Mouse (Mus musculus) adrenal gland, adult 8-10 months (tissue): ENCODE data around the gene Mrtfb. TPM values are rescaled to one million over a fixed set of nuclear protein-coding genes. Genes with fewer than 3 reads are reported as not detected.

Experiments
- DNase-seq: peaks from one replicate; pipeline ENCODE4 v3.0.0; 2022
- total RNA-seq, 4 experiments: library from RNA; stranded (reverse); gene quantifications; 2 replicates each; pipeline ENCODE4 v1.2.4; 2022

The Mrtfb gene
- total RNA-seq, 4 experiments from 2014 or later: 34.6 to 58.6 (median 46.5) TPM

DNA sequence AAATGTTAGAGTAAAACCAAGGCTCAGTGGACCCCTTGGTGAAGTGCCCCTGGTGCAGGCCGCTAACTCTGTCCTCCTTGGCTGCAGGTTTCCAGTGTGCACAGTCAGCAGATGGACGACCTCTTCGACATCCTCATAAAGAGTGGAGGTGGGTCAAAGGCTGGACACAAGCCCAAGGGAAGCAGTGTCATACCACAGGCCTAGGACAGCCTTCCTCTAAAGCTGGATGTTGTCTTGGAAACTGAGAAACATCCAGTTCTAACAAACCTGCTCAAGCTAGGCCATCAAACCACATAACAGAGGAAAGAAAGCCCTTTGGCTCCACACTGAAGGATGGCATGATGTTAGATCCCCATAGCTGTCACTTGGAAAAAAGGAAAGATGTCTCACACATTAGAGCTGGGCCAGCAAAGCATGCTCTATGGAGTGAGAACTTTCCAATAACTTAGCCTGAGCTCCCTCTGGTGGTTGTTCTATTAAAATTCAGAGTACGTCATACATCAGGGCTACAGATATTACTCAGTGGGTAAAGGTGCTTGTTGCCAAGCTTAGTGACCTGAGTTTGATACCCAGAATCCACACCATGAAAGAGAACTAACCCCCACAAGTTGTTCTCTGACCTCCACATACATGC lies 153.4 kb downstream of the Mrtfb start:
- DNase-seq: no peak

- DNase-seq: no peak
Observed at GRCm38 (mm10) chr16:13410760-13411159, 154.5 kb downstream of the Mrtfb start.

DNA sequence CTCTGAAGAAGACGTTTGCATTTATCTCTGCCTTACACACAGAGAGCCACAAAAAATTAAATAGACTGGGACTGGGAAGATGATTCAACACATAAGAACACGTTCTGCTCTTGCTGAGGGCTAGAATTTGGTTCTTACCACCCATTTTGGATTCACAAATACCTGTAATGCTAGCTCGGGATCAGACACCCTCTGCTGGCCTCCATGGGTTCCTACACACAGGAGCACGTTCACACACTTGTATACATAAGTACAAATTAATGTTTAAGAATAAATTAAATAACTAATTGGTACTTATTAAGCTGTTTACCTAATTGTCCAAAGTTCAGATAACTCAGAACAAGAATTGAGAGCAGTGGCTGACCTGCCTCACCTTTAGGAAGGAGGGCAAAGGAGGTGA lies 155.2 kb downstream of the Mrtfb start:
- DNase-seq: no peak

DNA sequence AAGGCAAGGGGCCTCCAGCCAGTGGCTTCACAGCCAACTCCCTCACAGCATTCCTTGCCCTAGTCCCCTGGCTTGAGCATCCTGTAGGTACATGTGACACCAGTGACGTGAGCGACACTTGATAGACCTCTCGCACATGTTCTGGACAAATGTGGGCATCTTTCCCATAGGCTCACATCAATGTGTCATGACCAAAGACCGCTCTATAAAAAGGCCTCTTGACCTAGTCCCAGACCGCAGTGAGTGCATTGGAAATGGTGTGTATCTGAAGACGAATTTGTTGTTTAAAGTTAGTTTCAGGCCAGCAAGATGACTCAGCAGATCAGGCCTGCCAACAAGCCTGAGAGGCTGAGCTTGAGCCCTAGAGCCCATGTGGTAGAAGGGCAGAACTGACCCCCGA lies 158.3 kb downstream of the Mrtfb start:
- DNase-seq: no peak

GRCm38 (mm10) chr16:13414972-13415371 lies 158.7 kb downstream of the Mrtfb start:
- no peak for DNase-seq

DNA sequence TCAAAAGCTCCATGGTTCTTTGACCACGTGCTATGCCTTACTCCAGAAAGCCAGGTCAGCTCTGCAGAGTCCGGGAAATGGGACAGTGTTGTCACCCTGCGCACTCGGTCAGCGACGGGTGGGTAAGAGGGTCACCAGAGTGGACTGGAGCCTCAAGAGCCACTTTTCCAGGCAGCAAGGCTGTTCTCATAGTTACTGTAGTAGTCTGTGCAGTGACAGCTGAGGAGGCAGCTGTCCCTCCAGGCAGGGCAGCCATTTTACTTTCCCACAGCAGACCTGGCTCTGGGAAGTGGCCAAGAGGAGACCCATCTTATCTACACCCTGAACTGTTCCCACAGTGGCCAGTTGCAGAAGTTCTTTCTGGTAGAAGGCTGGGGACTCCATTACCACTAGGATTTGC lies 159.2 kb downstream of the Mrtfb start:
- DNase-seq: no peak

- no peak for DNase-seq
Observed at GRCm38 (mm10) chr16:13416465-13416864, 160.2 kb downstream of the Mrtfb start.

DNA sequence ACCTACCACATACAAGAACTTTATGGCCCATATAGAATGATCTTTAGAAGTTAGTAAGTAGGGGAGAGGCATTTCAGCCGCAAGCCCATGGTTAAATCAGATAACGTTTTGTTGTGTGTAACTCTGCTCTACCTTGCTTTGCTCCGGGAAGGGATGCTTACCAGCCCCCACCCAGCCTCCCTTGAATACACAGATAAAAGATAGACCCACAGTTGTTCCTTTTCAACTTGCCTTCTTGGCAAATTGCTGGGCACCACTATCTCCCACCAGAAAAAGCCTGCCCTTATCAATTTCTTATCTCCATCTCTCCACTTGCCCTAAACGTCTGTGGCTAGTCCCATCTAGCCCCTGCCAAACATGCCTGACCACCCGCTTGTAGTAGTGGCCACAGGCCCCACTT lies 161.6 kb downstream of the Mrtfb start:
- DNase-seq: no peak

GRCm38 (mm10) chr16:13419752-13420151 lies 163.5 kb downstream of the Mrtfb start:
- no peak for DNase-seq

- DNase-seq: no peak
Observed at GRCm38 (mm10) chr16:13422522-13422921, 166.2 kb downstream of the Mrtfb start.

GRCm38 (mm10) chr16:13423587-13424355 lies 167.5 kb downstream of the Mrtfb start:
- DNase-seq: no peak

DNA sequence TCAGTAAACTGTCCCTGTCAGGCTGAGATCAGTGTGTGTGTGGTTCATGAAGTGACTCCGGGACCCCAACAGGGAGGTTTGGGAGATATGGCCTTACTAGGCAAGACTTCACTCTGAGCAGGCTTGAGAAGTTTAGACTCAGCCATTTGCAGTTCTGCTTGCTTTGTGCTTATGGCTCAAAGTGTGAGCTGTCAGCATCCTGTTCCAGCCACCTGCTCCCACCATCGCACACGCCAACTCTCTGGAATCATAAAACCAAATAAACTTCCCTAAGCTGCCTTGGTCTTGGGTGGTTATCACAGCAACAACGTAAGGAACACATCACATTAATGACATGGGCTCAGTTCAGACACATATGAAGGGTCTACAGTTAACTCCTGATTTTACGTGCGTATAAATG lies 169.5 kb downstream of the Mrtfb start:
- no peak for DNase-seq

DNA sequence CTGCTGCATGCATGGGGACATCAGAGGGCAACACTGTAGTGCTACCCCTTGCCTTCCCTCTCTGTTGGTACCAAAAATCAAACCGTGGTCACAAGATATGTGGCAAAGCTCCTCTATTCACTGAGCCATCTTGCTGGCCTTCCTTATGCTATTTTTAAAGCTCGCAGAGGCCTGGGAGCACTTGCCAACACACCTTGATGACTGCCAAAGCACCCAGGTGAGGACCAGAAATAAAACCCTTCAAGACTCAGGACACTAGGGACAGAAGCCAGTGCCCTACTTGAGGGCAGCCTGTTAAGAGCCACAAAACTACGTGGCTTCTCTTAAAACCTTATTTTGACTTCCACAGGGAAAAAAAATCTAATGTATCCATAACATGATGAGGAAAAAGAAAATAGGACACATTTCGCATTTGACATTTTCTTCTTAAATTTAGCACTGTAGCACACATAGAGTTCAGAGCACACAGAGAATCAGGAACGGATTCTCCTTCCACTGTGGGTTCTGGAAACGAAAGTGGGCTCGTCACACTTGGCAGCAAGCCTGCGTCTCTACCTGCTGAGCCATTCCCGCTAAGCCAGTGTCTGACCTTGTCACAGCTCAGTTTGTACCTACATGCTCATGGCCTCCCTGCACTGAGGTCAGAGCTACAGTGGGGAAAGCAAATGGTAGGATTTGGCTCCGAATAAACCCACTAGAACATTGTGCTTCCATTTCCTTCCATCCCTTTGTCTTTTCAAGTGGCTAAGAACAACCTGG lies 170.7 kb downstream of the Mrtfb start:
- DNase-seq: no peak

GRCm38 (mm10) chr16:13428077-13428476 lies 171.8 kb downstream of the Mrtfb start:
- no peak for DNase-seq

GRCm38 (mm10) chr16:13428806-13429205 lies 172.5 kb downstream of the Mrtfb start:
- no peak for DNase-seq

DNA sequence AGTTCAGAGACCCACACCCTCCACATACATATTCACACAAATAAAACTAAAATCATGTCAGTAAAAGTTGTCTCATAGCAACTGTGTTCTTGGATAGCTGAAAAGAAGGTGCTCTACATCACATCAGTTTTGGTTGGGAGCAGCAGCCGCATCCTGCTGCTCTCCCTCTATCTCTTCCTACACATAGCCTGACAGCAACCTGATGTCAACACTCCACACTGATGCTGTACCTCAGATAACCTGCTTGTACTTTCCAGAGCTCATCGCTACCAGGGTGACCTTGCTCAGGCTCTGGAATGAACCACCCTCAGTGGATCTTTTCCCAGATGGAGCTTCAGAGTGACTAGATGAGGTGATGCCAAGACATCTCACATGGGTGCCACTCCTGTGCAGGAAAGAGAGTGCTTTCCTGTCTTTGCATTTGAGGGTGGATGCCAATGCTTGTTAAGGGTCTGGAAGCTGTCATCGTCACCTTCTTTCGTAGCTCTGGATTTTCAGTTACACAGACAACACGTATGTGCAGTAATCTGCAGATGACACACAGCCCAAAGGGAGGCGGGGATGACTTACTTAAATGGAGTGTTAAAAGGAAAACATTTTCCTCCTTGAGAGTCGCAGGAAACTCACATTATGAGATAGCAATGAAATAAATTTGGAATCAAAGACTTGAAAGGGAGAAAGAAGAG lies 173.8 kb downstream of the Mrtfb start:
- no peak for DNase-seq

DNA sequence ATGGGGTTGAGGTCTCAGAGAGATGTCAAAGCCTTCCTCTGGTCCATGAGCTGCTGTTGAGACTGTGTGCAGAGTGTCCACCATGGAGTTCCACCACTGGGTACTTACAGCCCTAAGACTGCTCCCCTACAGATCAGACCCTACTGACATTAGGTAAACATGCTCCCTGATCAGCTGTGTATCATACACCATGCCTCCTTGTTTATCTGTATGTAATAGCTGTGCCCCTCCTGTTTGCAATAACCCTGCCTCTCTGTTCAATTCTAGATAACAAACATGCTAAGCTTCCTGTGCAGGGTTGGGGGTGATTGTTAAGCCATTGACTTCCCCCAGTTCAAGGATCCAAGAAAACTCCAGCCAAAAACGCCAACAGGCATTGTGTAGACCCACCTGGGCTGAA lies 174.7 kb downstream of the Mrtfb start:
- no peak for DNase-seq

- no peak for DNase-seq
Observed at GRCm38 (mm10) chr16:13435627-13436026, 179.3 kb downstream of the Mrtfb start.

DNA sequence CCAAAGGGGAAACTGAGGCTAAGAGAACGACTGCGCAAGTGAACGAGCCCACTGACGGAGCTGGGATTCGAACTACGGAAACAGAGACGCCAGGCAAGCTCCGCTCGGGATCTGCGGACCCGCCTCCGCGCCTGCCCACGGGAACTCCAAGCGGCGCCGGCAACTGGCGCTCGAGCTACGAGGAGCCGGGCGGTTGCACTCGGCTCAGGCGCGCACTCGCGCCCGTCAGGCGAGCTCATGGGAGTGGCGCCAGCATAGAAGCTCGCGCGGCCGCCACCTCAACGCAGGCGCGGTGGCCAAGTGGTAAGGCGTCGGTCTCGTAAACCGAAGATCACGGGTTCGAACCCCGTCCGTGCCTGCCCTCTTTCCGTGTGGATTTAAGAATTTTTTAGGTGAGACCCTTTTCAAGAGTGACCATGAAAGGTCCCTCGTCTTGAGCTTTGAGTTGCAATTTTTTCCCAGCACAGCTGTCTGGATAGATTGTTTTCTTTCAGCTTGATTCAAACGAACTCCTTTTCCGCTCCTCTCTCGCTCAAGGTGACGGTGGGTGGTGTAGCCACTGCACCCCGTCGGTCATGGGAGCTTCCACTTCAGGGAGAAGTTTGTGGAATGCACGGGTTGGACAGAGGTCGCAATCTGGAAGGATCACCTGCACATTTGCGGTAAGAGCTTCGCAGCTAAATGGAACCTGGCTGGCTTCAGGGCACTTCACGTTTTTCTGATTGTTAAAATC lies 180.9 kb downstream of the Mrtfb start:
- DNase-seq: peak; percentile 96

GRCm38 (mm10) chr16:13437770-13438372 lies 181.6 kb downstream of the Mrtfb start:
- no peak for DNase-seq

GRCm38 (mm10) chr16:13440468-13440867 lies 184.2 kb downstream of the Mrtfb start:
- no peak for DNase-seq

- DNase-seq: no peak
Observed at GRCm38 (mm10) chr16:13443764-13444163, 187.5 kb downstream of the Mrtfb start.
